Mouse (Mus musculus) hindbrain, embryonic 11.5 days (tissue): ENCODE measurements around the gene Usp29. TPM values are rescaled to one million over a fixed set of nuclear protein-coding genes. Genes with fewer than 3 reads are reported as not detected.
"Not testable (repeated sequence)": the region's sequence is repeated elsewhere in the genome, so short reads cannot be mapped to it uniquely, and the experiment has no call there.

Source experiments
- ATAC-seq: fragments of 200-750 bp; cut with Nextera tagmentation; 2 replicates; pipeline ENCODE4 v1.8.0; 2017; ENCODE audit warnings: mild to moderate bottlenecking, moderate TSS enrichment, moderate library complexity; ENCODE audit not compliant: low FRiP score
- DNase-seq: peaks from one replicate; pipeline ENCODE4 v3.0.0-alpha.2; 2015; ENCODE audit warnings: low spot score
- H3K27ac ChIP-seq: fragments of 300-500 bp; sonication (generic); 2 replicates; pipeline ENCODE4 v1.5.1; 2014; ENCODE audit warnings: mild to moderate bottlenecking, low read depth, low read length
- H3K27me3 ChIP-seq: fragments of 300-500 bp; sonication (generic); 2 replicates; pipeline ENCODE4 v1.6.1; 2014; ENCODE audit warnings: mild to moderate bottlenecking, low read length, moderate library complexity, mixed read lengths; ENCODE audit not compliant: control insufficient read depth, insufficient read depth
- H3K36me3 ChIP-seq: fragments of 300-500 bp; sonication (generic); 2 replicates; pipeline ENCODE4 v1.6.1; 2014; ENCODE audit warnings: mild to moderate bottlenecking, low read length, moderate library complexity, mixed read lengths; ENCODE audit not compliant: control insufficient read depth, insufficient read depth
- H3K4me1 ChIP-seq: fragments of 300-500 bp; sonication (generic); replicated peaks from 2 replicates; pipeline ENCODE4 v1.6.1; 2014; ENCODE audit warnings: low read length, mixed read lengths; ENCODE audit not compliant: control insufficient read depth, insufficient read depth
- H3K4me2 ChIP-seq: fragments of 300-500 bp; sonication (generic); replicated peaks from 2 replicates; pipeline ENCODE4 v1.6.1; 2014; ENCODE audit warnings: mild to moderate bottlenecking, low read depth, low read length
- H3K4me3 ChIP-seq: fragments of 300-500 bp; sonication (generic); 2 replicates; pipeline ENCODE4 v1.5.1; 2014; ENCODE audit warnings: low read depth, low read length
- H3K9ac ChIP-seq: fragments of 300-500 bp; sonication (generic); 2 replicates; pipeline ENCODE4 v1.6.1; 2014; ENCODE audit warnings: low read depth, low read length
- H3K9me3 ChIP-seq: fragments of 300-500 bp; sonication (generic); 2 replicates; pipeline ENCODE4 v1.6.1; 2016; ENCODE audit warnings: low read length; ENCODE audit not compliant: control insufficient read depth
- WGBS: fragments of 180-500 bp; shearing (Covaris S2); extraction: QIAGEN DNeasy Blood & Tissue Kit; methylation state at CpG from one replicate; pipeline ENCODE4 v1.1.7; 2014; 5-methylcytosine and 5-hydroxymethylcytosine counted together
- polyA plus RNA-seq: library from polyadenylated mRNA; unstranded; fragments of >200 nt; fragmentation: Nextera tagmentation; extraction: Ambion mirVana; gene quantifications from 2 replicates; pipeline ENCODE4 v1.2.1, GENCODE M21; 2014

Gene Usp29
- polyA plus RNA-seq, 1 experiment from 2014 or later, result 15.1 TPM

DNA sequence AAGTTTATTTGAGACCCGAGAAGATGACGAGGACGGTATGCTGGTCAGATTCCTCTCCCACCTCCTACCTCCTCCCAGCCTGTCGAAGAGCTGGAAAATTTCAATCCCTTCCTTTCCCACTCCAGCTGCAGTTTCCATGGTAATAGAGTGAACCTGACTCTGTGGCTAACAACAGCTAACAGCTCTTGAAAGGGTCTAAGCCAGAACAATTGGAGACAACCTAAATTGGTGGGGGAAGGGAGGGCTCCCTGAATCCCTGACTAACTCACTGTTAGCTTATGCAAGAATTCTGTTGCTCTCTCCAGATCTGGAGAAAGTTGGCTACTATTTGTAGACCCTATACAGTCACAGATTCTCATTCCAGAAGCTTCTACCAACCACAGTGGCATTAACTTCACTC, 23.1 kb downstream of the Usp29 start:
- ATAC-seq (peak; percentile 38; the same call in 1 of the 2 replicates), DNase-seq (peak; percentile 36)
- no peak overlapping the region for H3K4me3 ChIP-seq
- no peaks in the 10 kb centered on the region for H3K9me3 ChIP-seq
- H3K36me3 ChIP-seq, result no peaks in the 10 kb centered on the region
- no peaks in the 10 kb centered on the region for H3K4me1 ChIP-seq
- WGBS, result 36% methylated on average over 4 of the region's 4 CpGs
- no peak overlapping the region for H3K27ac ChIP-seq
- no peaks in the 10 kb centered on the region for H3K27me3 ChIP-seq
- H3K4me2 ChIP-seq, result no peak overlapping the region
- no peak overlapping the region for H3K9ac ChIP-seq

DNA sequence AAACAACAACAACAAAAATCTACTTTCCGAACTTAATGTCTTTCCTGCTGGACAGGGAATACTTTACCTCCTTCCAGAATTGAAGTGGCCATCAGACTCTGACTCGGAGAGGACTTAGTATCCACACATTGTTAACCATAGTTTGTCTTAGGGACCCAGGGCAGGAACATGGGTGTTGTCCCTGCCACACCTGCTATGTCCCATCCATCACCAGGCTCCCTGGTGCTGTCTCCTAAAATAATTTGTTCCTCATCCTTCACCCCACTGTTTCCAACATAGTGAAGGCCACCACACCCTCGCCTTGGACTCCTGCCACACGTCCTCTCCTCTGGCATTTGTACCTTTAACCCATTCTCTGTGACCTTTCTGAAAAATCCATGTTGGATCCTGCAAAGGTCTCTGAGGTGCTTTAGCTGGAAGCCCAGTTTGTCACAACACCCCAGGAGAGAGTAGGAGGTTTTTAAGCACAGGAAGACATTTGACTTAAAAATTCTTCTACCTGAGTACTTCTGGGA, 26.5 kb downstream of the Usp29 start:
- H3K27me3 ChIP-seq, result no peaks in the 10 kb centered on the region
- no peaks in the 10 kb centered on the region for H3K36me3 ChIP-seq
- ATAC-seq (no peak), DNase-seq (no peak)
- H3K9ac ChIP-seq, result no peak overlapping the region
- no peaks in the 10 kb centered on the region for H3K9me3 ChIP-seq
- H3K4me2 ChIP-seq, result no peak overlapping the region
- no peaks in the 10 kb centered on the region for H3K4me1 ChIP-seq
- H3K27ac ChIP-seq, result no peak overlapping the region
- H3K4me3 ChIP-seq, result no peak overlapping the region
- WGBS, result 82% methylated on average over 4 of the region's 4 CpGs

DNA sequence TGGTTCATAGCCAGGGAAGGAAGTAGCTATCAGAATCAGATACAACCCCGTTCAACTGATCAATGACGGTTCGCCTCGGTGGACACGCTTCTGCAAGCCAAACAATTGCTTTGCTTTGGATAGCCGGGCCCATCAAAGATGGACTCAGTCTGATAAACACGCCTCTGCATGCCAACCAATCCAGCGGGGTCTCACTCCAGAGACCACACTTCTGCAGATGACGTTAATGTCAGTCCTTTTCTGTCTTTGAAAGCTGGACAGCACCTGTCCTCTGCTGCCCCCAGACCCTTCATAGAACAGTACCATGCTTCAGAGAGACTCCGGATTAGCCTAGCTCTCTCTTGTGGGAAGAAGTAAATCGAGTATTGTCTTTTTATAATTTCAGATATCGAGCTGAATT, 29.3 kb downstream of the Usp29 start:
- no peaks in the 10 kb centered on the region for H3K36me3 ChIP-seq
- ATAC-seq (no peak), DNase-seq (no peak)
- no peaks in the 10 kb centered on the region for H3K9me3 ChIP-seq
- no peak overlapping the region for H3K4me3 ChIP-seq
- no peak overlapping the region for H3K9ac ChIP-seq
- 64% methylated on average over 12 of the region's 12 CpGs for WGBS
- no peaks in the 10 kb centered on the region for H3K4me1 ChIP-seq
- no peak overlapping the region for H3K27ac ChIP-seq
- H3K27me3 ChIP-seq, result no peaks in the 10 kb centered on the region
- no peak overlapping the region for H3K4me2 ChIP-seq

DNA sequence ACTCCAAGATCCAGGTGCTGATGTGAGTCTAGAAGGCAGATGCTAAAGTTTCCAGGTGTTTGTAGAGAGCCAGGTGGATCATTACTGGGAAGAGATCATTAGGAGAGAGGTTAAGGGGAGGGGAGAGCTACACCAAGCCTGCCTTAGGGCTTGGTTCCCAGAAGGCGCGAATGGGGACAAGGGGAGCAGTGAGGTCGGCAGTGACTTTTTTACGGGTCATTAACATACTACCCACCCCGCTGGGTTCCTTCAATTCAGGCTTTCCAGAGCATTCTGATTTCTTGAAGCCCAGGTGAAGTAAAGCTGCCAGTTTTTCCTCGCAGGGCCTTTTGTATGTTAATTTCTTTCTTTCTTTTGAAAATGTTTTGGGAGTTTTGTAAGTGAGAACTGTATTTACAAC, 29.8 kb downstream of the Usp29 start:
- whole genome bisulfite sequencing, result 14% methylated on average over 6 of the region's 6 CpGs
- Histone ChIP-seq H3K36me3 (no peaks in the 10 kb centered on the region), H3K9me3 (no peaks in the 10 kb centered on the region), H3K27ac (no peak overlapping the region), H3K4me3 (no peak overlapping the region), H3K9ac (no peak overlapping the region), H3K4me2 (no peak overlapping the region), H3K27me3 (no peaks in the 10 kb centered on the region), H3K4me1 (no peaks in the 10 kb centered on the region)
- no peak for ATAC-seq
- no peak for DNase-seq

DNA sequence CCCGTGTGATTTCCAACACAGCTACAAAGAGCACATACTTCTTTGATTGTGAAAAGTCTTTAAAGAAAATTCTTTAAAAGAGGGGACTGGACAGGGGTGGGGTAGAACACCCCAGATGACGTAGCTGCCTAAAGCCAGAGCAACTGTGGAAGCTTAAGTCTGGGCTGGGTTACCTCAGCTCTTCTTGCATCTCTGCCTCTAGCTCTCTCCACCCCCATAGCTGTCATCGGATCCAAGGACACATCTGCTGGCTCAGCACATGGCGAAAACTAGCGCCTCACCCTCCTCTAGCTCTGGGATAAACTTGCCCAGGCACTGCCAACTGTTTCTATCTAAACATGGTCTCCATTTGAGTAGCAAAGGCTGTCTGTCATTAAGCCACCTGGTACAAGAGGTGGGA, 34.9 kb downstream of the Usp29 start:
- Histone ChIP-seq H3K9me3 (no peaks in the 10 kb centered on the region), H3K4me2 (no peak overlapping the region), H3K9ac (no peak overlapping the region), H3K27me3 (no peaks in the 10 kb centered on the region), H3K4me3 (no peak overlapping the region), H3K27ac (no peak overlapping the region), H3K4me1 (no peaks in the 10 kb centered on the region), H3K36me3 (no peaks in the 10 kb centered on the region)
- 64% methylated on average over 5 of the region's 5 CpGs for WGBS
- ATAC-seq (no peak), DNase-seq (no peak)

DNA sequence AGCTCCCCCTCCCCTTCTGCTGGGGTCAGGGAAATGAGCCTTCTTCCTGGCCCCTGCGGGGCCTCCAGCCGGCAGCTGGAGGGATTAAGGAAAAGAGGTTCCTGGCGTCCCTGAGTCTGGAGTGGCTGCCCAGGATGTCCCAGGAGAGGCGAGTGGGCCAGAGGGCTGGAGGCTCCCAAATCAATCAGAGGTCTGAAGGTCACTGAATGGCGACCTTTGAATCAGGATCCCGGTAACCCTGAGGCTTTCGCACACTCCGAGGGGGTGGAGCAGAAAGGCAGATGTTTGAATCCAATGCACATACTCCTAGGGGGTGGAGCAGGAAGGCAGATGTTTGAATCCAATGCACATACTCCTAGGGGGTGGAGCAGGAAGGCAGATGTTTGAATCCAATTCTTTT, 39.9 kb downstream of the Usp29 start:
- Histone ChIP-seq H3K9ac (no peak overlapping the region), H3K27me3 (no peaks in the 10 kb centered on the region), H3K9me3 (no peaks in the 10 kb centered on the region), H3K4me3 (no peak overlapping the region), H3K27ac (no peak overlapping the region), H3K4me1 (no peaks in the 10 kb centered on the region), H3K36me3 (no peaks in the 10 kb centered on the region), H3K4me2 (no peak overlapping the region)
- peak; percentile 70 for ATAC-seq
- peak; percentile 46 for DNase-seq
- WGBS, result 2% methylated on average over 8 of the region's 8 CpGs

DNA sequence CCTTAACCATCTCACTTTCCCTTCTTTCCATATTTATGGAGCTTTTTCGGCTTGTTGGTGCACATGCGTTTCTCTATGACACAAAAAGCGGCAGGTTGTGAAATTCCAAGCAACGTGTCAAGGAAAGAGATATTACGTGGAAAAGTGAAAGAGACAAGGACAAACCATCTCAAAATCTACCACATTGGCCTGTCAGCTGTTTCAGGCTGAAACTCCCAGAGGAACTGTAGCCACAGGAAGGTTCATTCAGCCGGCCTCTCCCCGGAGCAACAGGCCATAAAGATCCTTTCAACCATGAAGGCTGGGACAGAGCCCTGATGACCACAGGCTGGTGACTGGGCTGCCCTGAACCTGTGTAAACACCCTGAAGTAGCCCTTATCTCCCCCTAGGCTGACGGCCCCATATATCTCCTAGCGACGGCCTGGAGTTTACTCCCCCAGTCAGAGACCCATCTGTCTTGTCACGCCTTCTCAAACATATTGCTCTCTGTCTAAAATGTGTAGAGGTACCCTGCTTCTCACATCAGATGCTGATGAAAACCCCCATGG, 43.6 kb downstream of the Usp29 start:
- H3K27me3 ChIP-seq, H3K27ac ChIP-seq, H3K4me3 ChIP-seq, DNase-seq, H3K9me3 ChIP-seq, H3K4me1 ChIP-seq, H3K36me3 ChIP-seq, H3K4me2 ChIP-seq, H3K9ac ChIP-seq: not testable (repeated sequence)
- 0 out of 2 replicates have a peak, but pooled peaks have one; percentile 13 for ATAC-seq
- WGBS, result 60% methylated on average over 11 of the region's 11 CpGs

DNA sequence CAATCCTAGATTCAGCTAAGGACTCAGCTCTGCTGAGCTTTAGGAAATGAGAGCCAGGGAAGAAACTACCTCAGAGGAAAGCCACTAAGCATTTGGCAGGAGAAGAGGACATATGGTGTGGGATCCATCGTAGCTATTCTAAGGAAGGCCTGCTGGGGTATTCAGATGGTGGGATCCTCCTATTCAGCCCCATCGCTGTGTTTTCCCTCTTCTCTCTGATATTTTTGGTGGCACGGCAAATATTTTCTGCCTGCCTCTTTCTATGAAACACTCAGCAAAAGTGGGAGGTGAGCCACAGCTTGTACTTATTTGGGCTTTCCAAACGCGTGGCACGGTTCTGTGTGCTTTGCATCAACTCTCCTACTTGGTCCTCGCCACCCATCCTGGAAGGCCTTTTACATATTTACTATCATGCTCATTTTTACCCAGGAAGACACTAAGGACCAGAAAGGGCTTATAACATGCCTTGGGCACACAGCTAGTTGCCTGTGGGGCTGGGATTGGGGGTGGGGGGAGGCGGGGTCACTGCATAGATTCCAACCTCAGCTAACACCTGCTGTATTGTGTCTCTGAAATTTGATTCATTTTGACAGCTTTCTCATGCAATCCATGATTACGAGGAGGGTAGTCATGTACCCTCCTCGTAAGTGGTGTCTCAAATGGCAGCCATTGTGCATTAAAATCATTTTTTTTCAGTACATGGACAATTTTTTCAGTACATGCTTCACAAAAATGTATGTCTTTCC, 46.1 kb downstream of the Usp29 start:
- Histone ChIP-seq H3K4me2 (no peak overlapping the region), H3K36me3 (no peaks in the 10 kb centered on the region), H3K4me3 (no peak overlapping the region), H3K9ac (no peak overlapping the region), H3K27me3 (no peaks in the 10 kb centered on the region), H3K27ac (no peak overlapping the region), H3K9me3 (no peaks in the 10 kb centered on the region), H3K4me1 (no peaks in the 10 kb centered on the region; the same call in 1 of the 2 replicates)
- ATAC-seq, result no peak
- no peak for DNase-seq
- WGBS, result 89% methylated on average over 10 of the region's 10 CpGs

DNA sequence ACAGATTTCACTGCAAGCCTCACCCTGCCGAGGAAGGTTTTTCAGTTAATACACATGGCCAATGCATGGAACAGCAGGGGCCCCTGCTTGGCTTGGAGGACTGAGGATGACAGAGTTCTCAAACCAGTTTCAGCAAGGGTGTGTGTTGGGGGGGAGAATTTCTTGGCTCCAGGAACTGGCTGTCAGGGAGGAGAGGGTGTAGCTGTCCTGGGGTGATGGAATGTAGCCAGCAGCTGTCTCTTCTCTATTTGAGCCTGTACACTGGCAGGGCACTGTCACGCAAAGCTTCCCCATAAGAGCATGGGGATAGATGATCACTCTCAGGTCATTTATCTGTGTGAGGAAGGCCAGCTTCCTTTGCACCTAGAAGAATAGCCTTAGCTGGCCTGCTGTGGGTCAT, 46.7 kb downstream of the Usp29 start:
- WGBS, result 53% methylated on average over 2 of the region's 2 CpGs
- no peaks in the 10 kb centered on the region for H3K9me3 ChIP-seq
- H3K27ac ChIP-seq, result no peak overlapping the region
- H3K9ac ChIP-seq, result no peak overlapping the region
- H3K36me3 ChIP-seq, result no peaks in the 10 kb centered on the region
- H3K4me3 ChIP-seq, result no peak overlapping the region
- H3K4me2 ChIP-seq, result no peak overlapping the region
- ATAC-seq, result no peak
- no peaks in the 10 kb centered on the region; the same call in 1 of the 2 replicates for H3K4me1 ChIP-seq
- H3K27me3 ChIP-seq, result no peaks in the 10 kb centered on the region
- DNase-seq, result no peak
